Mouse (Mus musculus) T-cell, adult 2 months (primary cell): ENCODE results near the gene Ehbp1l1.

ENCODE experiments used
- DNase-seq: peaks from one replicate; pipeline ENCODE4 v3.0.0; 2022; ENCODE audit warnings: low spot score

The Ehbp1l1 gene

GRCm38 (mm10) chr19:5731264-5731978 lies 5.3 kb upstream of the Ehbp1l1 start:
- DNase-seq: peak; percentile 88

- no peak for DNase-seq
Measured at GRCm38 (mm10) chr19:5730314-5731186, 4.4 kb upstream of the Ehbp1l1 start.

GRCm38 (mm10) chr19:5729444-5729815 lies 3.3 kb upstream of the Ehbp1l1 start, which contains the start of gene Fam89b:
Gene Fam89b (minus strand): TSS chr19:5729653.
- DNase-seq: peak; percentile 63

- no peak for DNase-seq
Measured at GRCm38 (mm10) chr19:5728631-5729443, 2.7 kb upstream of the Ehbp1l1 start.

GRCm38 (mm10) chr19:5727701-5728100 lies 1.6 kb upstream of the Ehbp1l1 start:
- peak; percentile 77 for DNase-seq

- peak; percentile 66 for DNase-seq
Measured at GRCm38 (mm10) chr19:5726961-5727578, 953 bp upstream of the Ehbp1l1 start.

GRCm38 (mm10) chr19:5725029-5725707 lies 949 bp downstream of the Ehbp1l1 start:
- DNase-seq: no peak

GRCm38 (mm10) chr19:5724549-5724941 lies 1.6 kb downstream of the Ehbp1l1 start:
- no peak for DNase-seq

- DNase-seq: no peak
Measured at GRCm38 (mm10) chr19:5723934-5724548, 2.1 kb downstream of the Ehbp1l1 start.

- DNase-seq: no peak
Measured at GRCm38 (mm10) chr19:5722848-5723425, 3.2 kb downstream of the Ehbp1l1 start.

GRCm38 (mm10) chr19:5721233-5721632 lies 4.9 kb downstream of the Ehbp1l1 start:
- DNase-seq: no peak

- no peak for DNase-seq
Measured at GRCm38 (mm10) chr19:5716955-5717354, 9.2 kb downstream of the Ehbp1l1 start.

- no peak for DNase-seq
Measured at GRCm38 (mm10) chr19:5715793-5716688, 10.1 kb downstream of the Ehbp1l1 start.

GRCm38 (mm10) chr19:5713730-5714129 lies 12.4 kb downstream of the Ehbp1l1 start:
- no peak for DNase-seq

- no peak for DNase-seq
Measured at GRCm38 (mm10) chr19:5713255-5713654, 12.9 kb downstream of the Ehbp1l1 start.

- no peak for DNase-seq
Measured at GRCm38 (mm10) chr19:5711907-5712460, 14.1 kb downstream of the Ehbp1l1 start.

- DNase-seq: peak; percentile 53
Measured at GRCm38 (mm10) chr19:5711218-5711617, 14.9 kb downstream of the Ehbp1l1 start.

GRCm38 (mm10) chr19:5710581-5710980 lies 15.5 kb downstream of the Ehbp1l1 start:
- DNase-seq: no peak

GRCm38 (mm10) chr19:5710068-5710467 lies 16.0 kb downstream of the Ehbp1l1 start:
- DNase-seq: no peak
